Mouse (Mus musculus) heart, embryonic 11.5 days (tissue): ENCODE results near the gene Ptcd1. TPM values are rescaled to one million over a fixed set of nuclear protein-coding genes. Genes with fewer than 3 reads are reported as not detected.
"Not testable (repeated sequence)": the region's sequence is repeated elsewhere in the genome, so short reads cannot be mapped to it uniquely, and the experiment has no call there.

Experiments used
- ATAC-seq: fragments of 200-750 bp; cut with Nextera tagmentation; replicated peaks from 2 replicates; pipeline ENCODE4 v1.8.0; 2017; ENCODE audit warnings: moderate library complexity; ENCODE audit not compliant: insufficient number of reproducible peaks, low FRiP score, low TSS enrichment
- H3K27ac ChIP-seq: fragments of 300-500 bp; sonication (generic); 2 replicates; pipeline ENCODE4 v1.5.1; 2014; ENCODE audit warnings: mild to moderate bottlenecking, low read depth, low read length
- H3K27me3 ChIP-seq: fragments of 300-500 bp; sonication (generic); 2 replicates; pipeline ENCODE4 v1.6.1; 2014; ENCODE audit warnings: mild to moderate bottlenecking, low read length, mixed read lengths; ENCODE audit not compliant: control insufficient read depth, insufficient read depth
- H3K36me3 ChIP-seq: fragments of 300-500 bp; sonication (generic); 2 replicates; pipeline ENCODE4 v1.6.1; 2014; ENCODE audit warnings: mild to moderate bottlenecking, low read length, moderate library complexity, mixed read lengths; ENCODE audit not compliant: control insufficient read depth, insufficient read depth
- H3K4me1 ChIP-seq: fragments of 300-500 bp; sonication (generic); 2 replicates; pipeline ENCODE4 v1.6.1; 2014; ENCODE audit warnings: low read length; ENCODE audit not compliant: control insufficient read depth, insufficient read depth
- H3K4me2 ChIP-seq: fragments of 300-500 bp; sonication (generic); 2 replicates; pipeline ENCODE4 v1.6.1; 2014; ENCODE audit warnings: mild to moderate bottlenecking, moderate library complexity
- H3K4me3 ChIP-seq: fragments of 300-500 bp; sonication (generic); 2 replicates; pipeline ENCODE4 v1.5.1; 2014; ENCODE audit warnings: low read depth, low read length
- H3K9ac ChIP-seq: fragments of 300-500 bp; sonication (generic); 2 replicates; pipeline ENCODE4 v1.6.1; 2014; ENCODE audit warnings: mild to moderate bottlenecking, low read depth, low read length, moderate library complexity
- H3K9me3 ChIP-seq: fragments of 300-500 bp; sonication (generic); replicated peaks from 2 replicates; pipeline ENCODE4 v1.6.1; 2016; ENCODE audit warnings: low read length; ENCODE audit not compliant: control insufficient read depth
- whole genome bisulfite sequencing: fragments of 180-500 bp; shearing (Covaris S2); extraction: QIAGEN DNeasy Blood & Tissue Kit; methylation state at CpG from one replicate; pipeline ENCODE4 v1.1.7; 2014; ENCODE audit not compliant: insufficient replicate concordance; 5-methylcytosine and 5-hydroxymethylcytosine counted together
- polyA plus RNA-seq: library from polyadenylated mRNA; unstranded; fragments of >200 nt; fragmentation: Nextera tagmentation; extraction: Ambion mirVana; gene quantifications from 2 replicates; pipeline ENCODE4 v1.2.1, GENCODE M21; 2014

Ptcd1 gene
- polyA plus RNA-seq, 1 experiment from 2014 or later = 7.4 TPM

DNA sequence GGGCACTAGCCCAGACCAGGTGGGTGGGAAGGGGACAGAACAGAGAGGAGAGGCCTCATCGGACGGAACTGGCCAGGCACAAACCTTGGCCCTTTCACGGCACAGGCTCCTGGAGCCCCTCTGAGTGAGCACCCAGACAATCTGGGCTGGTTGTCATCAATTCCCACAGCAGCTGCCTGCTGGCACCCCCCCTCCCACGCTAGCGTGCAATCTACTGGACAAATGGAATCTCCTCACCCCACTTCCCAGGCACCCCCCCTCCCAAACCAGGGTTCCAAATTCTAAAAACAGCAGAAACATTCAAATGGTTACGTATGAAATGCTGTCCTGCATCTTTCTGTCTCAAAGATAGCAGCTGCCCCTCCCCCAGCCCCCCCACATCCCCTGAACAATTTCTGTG lies 37.1 kb downstream of the Ptcd1 start:
- H3K9me3 ChIP-seq, H3K9ac ChIP-seq, H3K4me3 ChIP-seq, H3K27me3 ChIP-seq, H3K4me1 ChIP-seq, ATAC-seq, H3K4me2 ChIP-seq, H3K27ac ChIP-seq: not testable (repeated sequence)
- H3K36me3 ChIP-seq = peaks cover 58% of the 10 kb centered on the region
- WGBS = 84% methylated on average over 6 of the region's 6 CpGs

DNA sequence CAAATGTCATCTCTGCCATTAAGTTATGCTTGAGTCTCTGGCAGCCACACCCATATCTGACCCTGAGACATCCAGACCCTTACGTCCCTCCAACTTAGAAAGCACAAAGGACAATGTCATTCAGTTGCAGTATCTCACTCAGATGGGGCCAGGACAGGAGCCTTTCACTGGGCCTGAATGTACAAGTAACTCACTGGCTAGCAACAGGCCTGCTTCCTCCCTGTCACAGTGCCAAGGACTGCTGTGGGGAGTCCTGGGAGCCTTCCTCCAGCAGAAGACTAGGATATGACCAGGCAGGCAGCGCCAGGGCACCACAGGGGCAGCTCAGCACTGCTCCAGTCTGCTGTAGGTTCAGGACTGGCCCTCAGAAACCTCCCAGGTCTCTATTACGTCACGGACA lies 37.8 kb downstream of the Ptcd1 start:
- Histone ChIP-seq H3K9ac (no peak overlapping the region), H3K27ac (no peak overlapping the region), H3K9me3 (no peaks in the 10 kb centered on the region), H3K4me3 (no peak overlapping the region), H3K4me2 (no peak overlapping the region), H3K36me3 (peaks cover 57% of the 10 kb centered on the region), H3K27me3 (no peaks in the 10 kb centered on the region), H3K4me1 (no peaks in the 10 kb centered on the region)
- 85% methylated on average over 4 of the region's 4 CpGs for WGBS
- no peak for ATAC-seq

DNA sequence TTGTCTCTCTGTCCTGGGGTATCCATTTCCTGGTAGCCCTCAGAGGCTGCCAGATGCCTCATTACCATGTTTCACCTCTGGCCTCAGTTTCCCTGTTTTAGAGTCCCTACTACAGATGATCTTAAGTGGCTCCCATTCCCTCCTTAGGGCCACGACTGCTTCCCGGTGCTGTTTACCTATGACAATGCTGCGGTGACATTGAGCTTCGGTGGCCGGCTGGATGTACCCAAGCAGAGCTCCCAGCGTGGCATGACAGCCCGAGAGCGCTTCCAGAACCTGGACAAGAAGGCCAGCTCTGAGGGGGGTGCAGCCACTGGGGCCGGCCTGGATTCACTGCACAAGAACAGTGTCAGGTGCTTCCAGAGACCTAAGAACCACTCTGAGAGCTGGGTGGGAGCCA lies 40.3 kb downstream of the Ptcd1 start:
- peaks cover 41% of the 10 kb centered on the region for H3K36me3 ChIP-seq
- no peak overlapping the region for H3K9ac ChIP-seq
- ATAC-seq = no peak
- 0 out of 2 replicates have a peak, but pooled peaks cover under 1% of the 10 kb centered on the region for H3K4me1 ChIP-seq
- H3K9me3 ChIP-seq = no peaks in the 10 kb centered on the region
- H3K4me3 ChIP-seq = no peak overlapping the region
- H3K27ac ChIP-seq = no peak overlapping the region
- H3K4me2 ChIP-seq = no peak overlapping the region
- no peaks in the 10 kb centered on the region for H3K27me3 ChIP-seq
- WGBS = 90% methylated on average over 9 of the region's 9 CpGs

DNA sequence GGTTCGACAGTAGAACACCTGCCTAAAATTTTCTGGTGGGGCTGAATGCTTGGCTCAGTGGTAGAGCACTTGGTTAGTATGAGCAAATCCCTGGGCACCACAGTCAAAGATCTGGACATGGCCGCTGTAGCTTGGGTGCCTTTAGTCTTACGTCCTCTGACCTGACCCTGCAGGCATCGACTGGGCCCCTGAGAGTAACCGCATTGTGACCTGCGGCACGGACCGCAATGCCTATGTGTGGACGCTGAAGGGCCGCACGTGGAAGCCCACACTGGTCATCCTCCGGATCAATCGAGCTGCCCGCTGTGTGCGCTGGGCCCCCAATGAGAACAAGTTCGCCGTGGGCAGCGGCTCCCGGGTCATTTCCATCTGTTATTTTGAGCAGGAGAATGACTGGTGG lies 43.5 kb downstream of the Ptcd1 start:
- Histone ChIP-seq H3K4me3 (no peak overlapping the region), H3K9ac (no peak overlapping the region), H3K9me3 (no peaks in the 10 kb centered on the region), H3K4me2 (no peak overlapping the region), H3K27me3 (no peaks in the 10 kb centered on the region), H3K36me3 (peaks cover 28% of the 10 kb centered on the region), H3K4me1 (peaks cover 9% of the 10 kb centered on the region), H3K27ac (no peak overlapping the region)
- no peak for ATAC-seq
- WGBS = 94% methylated on average over 19 of the region's 19 CpGs

DNA sequence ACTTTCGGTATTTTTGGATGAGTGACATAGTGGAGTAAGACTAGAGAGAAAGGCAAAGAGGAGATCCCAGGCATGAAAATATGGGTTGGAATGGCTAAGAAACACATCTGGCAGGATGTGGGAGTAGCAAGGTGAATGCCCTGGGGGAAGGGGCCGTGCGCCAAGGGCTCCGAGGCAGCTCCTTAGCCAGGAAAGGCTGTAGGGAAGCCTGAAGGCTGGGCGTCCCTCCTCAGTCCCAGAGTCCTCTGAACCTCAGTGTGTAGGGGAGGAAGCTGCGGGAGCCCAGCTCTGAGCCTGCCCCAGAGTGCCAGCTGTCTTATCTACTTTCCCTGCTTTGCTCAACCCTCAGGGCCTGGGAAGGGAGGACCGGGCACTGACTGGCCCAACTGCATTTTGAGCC lies 46.0 kb downstream of the Ptcd1 start:
- Histone ChIP-seq H3K4me1 (peaks cover 12% of the 10 kb centered on the region), H3K36me3 (peaks cover 18% of the 10 kb centered on the region), H3K4me2 (no peak overlapping the region), H3K4me3 (no peak overlapping the region), H3K27ac (no peak overlapping the region), H3K9me3 (no peaks in the 10 kb centered on the region), H3K27me3 (no peaks in the 10 kb centered on the region), H3K9ac (no peak overlapping the region)
- WGBS = 64% methylated on average over 7 of the region's 7 CpGs
- ATAC-seq = no peak

DNA sequence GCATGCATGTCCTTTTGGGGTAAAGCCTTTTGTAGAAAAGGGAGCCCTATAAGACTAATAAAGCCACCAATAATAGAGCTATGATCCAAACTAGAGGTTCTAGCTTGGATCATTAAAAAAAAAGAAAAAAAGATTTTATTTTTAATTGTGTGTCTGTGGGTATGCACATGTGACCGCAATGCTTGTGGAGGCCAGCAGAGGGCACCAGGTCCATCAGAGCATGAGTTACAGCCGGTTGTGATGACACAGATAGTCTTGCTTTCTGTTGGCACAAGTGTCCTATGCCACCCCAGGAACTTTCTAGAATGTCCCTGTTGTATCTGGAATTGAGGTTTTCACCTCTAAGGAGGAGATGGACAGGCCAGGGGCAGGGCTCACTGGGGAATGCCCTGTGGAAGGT lies 47.5 kb downstream of the Ptcd1 start:
- 85% methylated on average over 2 of the region's 2 CpGs for WGBS
- H3K4me2 ChIP-seq = no peak overlapping the region
- H3K9me3 ChIP-seq = no peaks in the 10 kb centered on the region
- H3K36me3 ChIP-seq = peaks cover 11% of the 10 kb centered on the region
- H3K27me3 ChIP-seq = no peaks in the 10 kb centered on the region
- no peak overlapping the region for H3K9ac ChIP-seq
- no peak for ATAC-seq
- peaks cover 17% of the 10 kb centered on the region for H3K4me1 ChIP-seq
- H3K27ac ChIP-seq = no peak overlapping the region
- H3K4me3 ChIP-seq = no peak overlapping the region

DNA sequence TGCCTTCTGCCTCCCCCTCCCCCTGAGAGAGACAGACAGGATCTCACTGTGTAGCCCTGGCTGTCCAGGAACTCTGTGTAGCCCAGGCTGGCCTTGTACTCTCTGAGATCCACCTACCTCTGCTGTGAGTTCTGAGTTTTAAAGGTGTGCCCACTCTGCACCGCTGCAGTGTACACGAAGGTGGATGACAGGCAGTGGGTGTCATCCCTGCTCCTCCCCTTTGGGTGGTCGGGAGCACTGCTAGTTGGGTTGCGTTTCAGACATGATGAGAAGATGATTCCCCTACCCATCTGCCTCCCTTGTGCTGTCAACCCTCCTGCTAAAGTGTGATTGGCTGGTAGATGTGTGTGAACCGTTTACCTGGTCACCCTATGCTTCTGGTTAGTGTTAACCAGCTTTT lies 48.4 kb downstream of the Ptcd1 start:
- Histone ChIP-seq H3K4me3 (no peak overlapping the region), H3K9me3 (no peaks in the 10 kb centered on the region), H3K9ac (no peak overlapping the region), H3K36me3 (peaks cover 8% of the 10 kb centered on the region), H3K27me3 (no peaks in the 10 kb centered on the region), H3K4me1 (peaks cover 17% of the 10 kb centered on the region), H3K4me2 (no peak overlapping the region), H3K27ac (no peak overlapping the region)
- 88% methylated on average over 5 of the region's 5 CpGs for WGBS
- no peak for ATAC-seq

DNA sequence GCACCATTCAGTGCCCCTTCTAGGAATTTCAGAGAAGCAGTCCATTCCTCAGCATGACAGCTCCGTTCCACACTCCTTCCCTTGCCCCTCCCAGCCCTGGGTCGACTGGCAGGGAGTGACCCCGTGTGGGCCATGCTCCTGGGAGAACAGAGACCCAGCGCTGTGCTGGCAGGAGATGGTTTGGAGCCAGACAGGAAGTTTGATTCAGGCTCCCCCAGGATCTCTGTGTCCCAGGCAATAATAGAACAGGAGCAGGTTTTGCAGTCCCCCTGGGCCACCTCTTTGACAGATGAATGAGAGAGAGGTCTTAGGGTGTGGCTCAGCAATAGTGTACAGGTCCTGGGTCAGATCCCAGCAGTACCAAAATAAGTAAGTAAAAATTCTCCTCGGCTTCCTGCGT lies 48.9 kb downstream of the Ptcd1 start:
- 60% methylated on average over 6 of the region's 6 CpGs for WGBS
- no peak for ATAC-seq
- H3K4me1 ChIP-seq = peaks cover 17% of the 10 kb centered on the region
- H3K27ac ChIP-seq = no peak overlapping the region
- no peak overlapping the region for H3K4me3 ChIP-seq
- H3K36me3 ChIP-seq = peaks cover 3% of the 10 kb centered on the region; the same call in 1 of the 2 replicates
- no peaks in the 10 kb centered on the region for H3K27me3 ChIP-seq
- no peaks in the 10 kb centered on the region for H3K9me3 ChIP-seq
- H3K9ac ChIP-seq = no peak overlapping the region
- no peak overlapping the region for H3K4me2 ChIP-seq

DNA sequence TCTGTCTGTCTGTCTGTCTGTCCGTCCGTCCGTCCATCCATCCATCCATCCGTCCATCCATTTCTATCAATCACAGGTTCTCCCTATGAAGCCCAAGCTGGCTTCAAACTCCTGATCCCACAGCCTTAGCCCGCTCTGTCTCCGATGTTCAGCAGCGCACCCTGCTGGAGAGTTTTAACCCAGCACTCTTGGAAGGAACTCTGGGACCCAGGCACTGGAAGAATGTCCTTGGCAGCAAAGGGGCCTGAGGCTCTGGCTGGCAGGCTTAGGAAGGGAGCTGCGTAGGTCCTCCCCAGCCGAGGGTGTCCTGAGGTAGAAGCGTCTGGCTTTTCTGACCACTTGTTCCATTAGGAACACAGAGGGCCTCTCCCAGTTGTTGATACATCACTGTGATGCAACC lies 50.0 kb downstream of the Ptcd1 start:
- H3K9ac ChIP-seq = no peak overlapping the region
- peak overlapping the region; percentile 58 for H3K27ac ChIP-seq
- ATAC-seq = no peak

More for the DNA sequence above, 50.0 kb downstream of the Ptcd1 start:
- peaks cover 3% of the 10 kb centered on the region; the same call in 1 of the 2 replicates for H3K36me3 ChIP-seq
- H3K27me3 ChIP-seq = no peaks in the 10 kb centered on the region
- no peak overlapping the region for H3K4me3 ChIP-seq
- peak overlapping the region; percentile 25; the same call in 1 of the 2 replicates for H3K4me2 ChIP-seq
- no peaks in the 10 kb centered on the region for H3K9me3 ChIP-seq
- 40% methylated on average over 10 of the region's 10 CpGs for WGBS
- H3K4me1 ChIP-seq = peaks cover 17% of the 10 kb centered on the region
